Mouse (Mus musculus): ENCODE measurements around the gene Dlgap4.

Dlgap4 gene

DNA sequence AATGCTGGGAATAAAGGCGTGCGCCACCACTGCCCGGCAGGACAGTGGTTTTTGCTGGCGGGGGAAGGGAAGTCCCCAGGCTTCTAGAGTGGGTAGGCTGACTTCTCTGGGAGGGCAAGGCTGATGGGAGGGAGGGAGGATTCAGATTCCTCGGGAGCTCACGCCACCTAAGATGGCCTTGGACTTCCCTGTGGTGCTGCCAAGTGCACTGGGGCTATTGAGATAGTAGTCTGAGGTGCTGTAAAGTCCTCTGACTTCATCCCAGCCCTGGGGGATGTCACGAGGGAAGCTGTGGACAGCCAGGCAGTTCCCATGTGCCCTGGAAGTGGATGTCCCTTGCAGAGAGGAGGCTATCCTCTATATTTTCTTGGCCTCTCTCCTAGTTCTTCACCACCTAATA lies 124.5 kb downstream of the Dlgap4 start:
- no peak for DNase-seq (ENCODE audit: low read depth, low spot score)

DNA sequence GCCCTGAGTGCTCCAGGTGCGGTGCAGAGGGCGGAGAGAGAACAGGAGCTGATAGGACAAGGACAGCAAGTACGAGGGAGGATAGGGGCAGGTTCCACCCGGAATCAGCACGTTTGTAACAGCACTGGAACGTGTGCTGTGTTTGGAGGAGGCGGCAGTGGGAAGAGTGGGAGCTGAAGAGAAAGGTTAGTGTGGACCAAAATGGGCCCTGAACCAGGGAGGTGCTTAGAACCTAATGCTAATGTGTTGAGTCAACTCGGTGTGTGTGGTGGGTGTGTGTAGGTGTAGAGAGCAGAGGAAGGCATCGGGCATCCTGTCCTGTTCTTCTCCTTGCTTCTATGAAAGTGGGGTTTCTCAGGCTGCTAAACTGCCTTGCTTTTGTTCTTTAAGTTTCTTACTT lies 127.8 kb downstream of the Dlgap4 start:
- no peak for DNase-seq (ENCODE audit: low read depth, low spot score)

DNA sequence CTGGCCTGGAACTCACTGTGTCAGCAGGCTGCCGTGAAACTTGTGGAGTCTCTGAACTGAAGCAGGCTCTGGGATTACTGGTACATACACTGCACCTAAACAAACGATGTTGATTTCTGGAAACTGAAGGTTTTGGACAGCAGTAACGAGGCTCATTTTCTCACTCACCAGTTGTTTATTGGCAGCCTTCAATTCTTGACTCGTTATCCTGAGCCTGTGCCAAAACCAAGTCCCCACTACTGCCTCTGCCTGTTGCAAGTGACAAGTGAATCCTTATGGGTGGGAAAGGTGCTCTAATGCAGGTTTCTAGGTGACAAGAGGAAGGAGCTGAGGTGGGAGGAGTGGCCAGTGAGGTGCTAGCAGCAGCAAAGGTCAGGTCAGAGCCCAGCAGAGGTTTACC lies 128.5 kb downstream of the Dlgap4 start:
- DNase-seq (ENCODE audit: low read depth, low spot score) = no peak

DNA sequence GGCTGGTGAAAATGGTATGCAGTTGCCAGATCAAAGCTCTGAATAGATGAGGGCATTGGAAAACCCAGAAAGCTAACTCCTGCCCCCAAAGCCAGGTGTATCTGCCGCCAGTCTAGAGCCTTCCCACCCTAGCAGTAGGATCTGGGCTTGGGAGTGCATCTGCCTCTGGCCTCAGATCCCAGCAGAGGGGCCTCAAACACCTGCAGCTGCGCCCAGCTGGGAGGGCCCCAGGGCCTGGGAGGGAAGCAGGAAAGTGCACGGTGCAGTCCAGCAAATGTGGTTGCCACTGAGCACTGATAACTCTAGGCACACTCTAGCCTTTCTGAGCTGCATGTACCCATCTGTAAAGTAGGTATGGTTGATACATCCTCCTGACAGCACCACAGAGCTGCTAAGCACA lies 129.7 kb downstream of the Dlgap4 start:
- no peak for DNase-seq (ENCODE audit: low read depth, low spot score)

DNA sequence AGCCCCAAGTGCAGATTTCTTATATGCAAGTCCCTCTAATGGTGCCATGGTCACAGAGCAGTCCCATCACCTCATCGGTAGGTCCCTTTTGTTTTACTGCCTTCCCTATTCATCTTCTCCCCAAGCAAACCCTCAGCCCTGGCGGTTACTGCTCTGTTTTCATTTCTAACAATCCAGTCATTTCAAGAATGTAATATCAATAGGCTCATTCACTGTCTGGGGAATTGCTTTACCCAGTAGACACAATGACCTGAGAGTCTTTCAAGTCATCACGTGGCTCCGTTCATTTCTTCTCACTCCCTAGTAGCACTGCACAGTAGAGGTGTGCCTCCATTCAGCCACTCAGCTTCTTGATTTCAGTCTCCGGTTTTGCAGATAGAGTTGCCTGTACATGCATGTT lies 130.9 kb downstream of the Dlgap4 start:
- DNase-seq (ENCODE audit: low read depth, low spot score) = no peak

DNA sequence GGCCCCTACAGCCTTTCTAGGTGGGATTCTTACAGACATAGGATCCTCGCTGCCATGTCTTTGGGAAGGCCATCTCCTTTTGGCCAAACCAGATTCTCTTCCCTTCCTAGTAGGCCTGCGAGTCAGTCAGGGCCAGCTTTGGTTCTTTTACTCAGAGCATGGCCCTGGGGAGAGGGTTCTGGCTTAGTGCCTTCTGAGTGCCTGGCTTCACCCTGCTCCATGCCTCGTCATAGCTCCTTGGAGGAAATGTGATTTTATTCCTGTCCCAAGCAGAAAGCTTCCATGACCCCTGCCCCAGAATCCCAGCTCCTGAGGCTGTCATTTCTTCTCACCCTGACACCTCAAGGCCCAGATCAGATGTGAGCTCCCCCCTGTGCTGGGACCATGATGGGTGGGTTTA lies 133.8 kb downstream of the Dlgap4 start:
- DNase-seq (ENCODE audit: low read depth, low spot score) = no peak

DNA sequence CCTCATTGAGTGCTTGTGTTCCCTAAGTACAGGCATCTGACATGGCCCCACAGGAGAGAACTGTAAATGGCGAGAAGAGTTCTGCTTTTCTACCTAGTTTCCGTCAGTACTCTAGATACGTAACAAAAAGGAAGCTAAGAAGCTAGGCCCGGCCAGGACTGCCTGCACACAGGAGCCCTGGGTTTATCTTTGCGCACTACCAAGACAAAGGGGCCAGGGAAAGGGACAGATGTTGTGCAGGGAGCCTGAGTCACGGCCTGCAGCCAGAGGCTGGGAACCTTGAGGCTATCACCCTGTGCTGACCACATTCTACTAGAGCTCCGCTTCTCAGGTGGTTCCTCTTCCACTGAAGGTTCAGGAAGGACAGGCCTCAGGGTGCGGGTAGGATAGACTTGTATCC lies 136.2 kb downstream of the Dlgap4 start:
- DNase-seq (ENCODE audit: low read depth, low spot score) = no peak

DNA sequence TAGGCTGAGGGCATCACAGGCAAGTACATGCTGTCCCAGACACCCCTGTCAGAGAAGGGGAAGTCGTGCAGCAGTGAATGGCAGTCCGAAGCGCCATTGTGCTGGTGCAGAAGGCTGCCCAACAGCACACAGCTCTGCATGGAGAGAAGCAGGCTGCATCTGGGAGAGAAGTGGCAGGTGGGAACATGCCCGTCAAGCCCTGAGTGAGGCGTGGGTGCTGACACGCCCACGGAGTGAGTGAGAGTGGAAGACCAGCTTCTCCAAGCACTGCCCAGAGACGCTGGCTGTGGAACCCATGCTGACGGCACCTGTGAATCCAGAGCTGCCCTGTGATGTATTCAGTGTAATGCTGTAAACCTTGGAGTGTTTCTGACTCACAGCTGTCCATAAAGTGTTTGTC lies 143.4 kb downstream of the Dlgap4 start:
- DNase-seq (ENCODE audit: low read depth, low spot score) = no peak

DNA sequence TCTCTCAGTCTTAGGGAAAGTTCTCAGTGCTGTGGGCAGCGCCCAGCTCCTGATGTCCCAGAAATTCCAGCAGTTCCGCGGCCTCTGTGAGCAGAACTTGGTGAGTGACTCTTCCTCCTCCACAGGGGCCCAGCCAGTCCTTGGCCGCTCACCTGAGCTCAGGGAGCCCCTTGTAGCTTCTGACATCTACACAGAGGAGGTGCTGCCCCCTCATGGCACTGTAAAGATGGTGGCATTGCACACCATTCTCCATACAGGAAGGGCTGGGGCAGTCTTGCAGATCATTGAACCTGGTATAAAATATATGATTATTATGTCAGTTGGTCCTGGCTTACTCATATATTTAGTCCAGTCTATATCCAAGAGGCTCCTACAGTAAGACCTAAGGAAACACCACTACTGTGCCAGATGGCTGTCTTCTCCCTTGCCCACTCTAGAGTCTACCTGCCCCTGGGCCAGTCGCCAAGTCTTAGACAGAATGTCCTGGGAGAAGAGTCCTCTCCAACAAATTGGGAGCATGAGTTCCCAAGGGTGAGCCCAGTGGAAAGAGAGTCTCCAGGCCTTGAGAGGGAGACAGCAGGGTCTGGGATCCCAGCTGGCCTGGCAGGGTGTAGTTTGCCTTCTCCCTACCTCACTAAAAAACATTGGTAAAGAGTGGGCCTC lies 147.5 kb downstream of the Dlgap4 start:
- no peak for DNase-seq (ENCODE audit: low read depth, low spot score)

DNA sequence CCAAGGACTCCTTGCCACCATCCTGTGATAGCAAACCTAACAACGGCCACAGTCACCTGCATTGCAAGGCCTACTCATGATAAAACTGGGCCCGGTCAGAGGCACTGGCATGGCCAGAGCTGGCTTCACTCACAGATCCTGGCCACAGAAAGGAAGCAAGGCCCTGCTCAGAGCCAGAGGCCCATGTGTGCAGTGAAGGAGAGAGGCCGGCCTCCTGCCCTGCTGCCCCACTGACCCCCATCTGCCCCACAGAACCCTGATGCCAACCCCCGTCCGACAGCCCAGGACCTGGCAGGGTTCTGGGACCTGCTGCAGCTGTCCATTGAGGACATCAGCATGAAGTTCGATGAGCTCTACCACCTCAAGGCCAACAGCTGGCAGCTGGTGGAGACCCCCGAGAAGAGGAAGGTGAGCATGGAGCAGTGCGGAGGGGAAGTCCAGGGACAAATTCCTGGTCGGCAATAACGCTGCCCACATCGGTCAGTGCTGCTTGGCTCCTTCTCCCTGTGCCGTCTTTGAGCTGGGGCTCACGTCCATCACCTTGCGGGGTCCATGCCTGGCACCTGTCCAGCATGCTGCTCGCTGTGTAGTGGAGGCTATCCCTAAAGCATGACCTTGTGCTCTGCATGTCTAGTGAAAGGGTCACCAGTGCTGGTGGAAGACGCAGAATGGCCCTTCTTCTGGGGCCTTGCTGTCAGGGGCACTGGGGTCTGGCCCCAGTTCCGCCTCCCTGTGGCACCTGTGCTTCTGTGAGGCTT lies 148.2 kb downstream of the Dlgap4 start:
- DNase-seq (ENCODE audit: low read depth, low spot score) = no peak

DNA sequence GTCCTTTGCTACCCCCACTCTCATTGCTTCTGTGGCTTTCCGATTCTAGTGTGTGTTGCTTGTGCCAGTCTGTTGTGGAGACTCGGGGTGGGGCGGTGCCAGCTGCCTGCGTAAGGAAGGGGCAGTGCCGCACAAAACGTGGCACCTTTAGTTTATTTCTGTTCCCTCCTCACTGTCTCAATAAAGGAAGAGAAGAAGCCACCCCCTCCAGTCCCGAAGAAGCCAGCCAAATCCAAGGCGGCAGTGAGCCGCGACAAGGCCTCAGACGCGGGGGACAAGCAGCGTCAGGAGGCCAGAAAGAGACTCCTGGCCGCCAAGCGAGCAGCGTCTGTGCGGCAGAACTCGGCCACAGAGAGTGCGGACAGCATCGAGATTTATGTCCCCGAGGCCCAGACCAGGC lies 149.0 kb downstream of the Dlgap4 start:
- no peak for DNase-seq (ENCODE audit: low read depth, low spot score)

DNA sequence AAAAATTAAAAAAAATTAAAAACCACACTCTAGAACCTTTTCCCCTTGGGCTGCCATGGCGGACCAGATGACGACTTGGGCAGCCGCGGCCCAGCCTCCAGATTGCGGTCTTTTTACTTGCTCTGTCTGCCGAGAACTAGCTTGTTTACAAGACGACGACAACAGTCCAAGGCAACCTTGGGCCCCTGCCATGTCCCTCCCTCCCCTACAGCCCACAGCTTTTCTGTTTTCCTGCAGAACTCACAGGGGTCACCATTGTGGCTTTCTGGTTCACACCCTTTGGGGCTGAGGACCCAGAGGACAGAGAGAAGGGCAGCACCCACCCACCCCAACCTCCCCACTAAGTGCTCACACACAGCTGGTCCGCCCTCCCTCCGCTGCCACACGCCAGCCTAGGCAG lies 149.6 kb downstream of the Dlgap4 start:
- no peak for DNase-seq (ENCODE audit: low read depth, low spot score)

DNA sequence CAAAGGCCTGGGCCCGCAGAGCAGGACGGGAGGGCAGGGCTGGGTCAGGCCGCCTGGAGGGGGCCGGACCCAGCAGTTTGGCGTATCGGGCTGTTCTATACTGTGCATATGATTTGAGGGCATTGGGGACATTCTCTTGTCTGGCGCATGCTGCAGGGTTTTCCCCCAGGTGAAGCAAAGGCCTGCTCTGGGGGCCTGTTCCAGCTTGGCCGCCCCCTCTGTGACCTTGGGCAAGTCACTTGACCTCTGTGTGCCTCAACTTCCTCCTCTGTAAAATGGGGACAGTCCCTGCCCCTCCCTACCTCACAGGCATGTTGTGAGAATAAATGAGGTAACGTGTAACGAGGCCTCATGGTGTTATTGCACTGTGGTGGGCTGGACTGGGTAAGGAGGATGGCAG lies 150.5 kb downstream of the Dlgap4 start:
- DNase-seq (ENCODE audit: low read depth, low spot score) = no peak

DNA sequence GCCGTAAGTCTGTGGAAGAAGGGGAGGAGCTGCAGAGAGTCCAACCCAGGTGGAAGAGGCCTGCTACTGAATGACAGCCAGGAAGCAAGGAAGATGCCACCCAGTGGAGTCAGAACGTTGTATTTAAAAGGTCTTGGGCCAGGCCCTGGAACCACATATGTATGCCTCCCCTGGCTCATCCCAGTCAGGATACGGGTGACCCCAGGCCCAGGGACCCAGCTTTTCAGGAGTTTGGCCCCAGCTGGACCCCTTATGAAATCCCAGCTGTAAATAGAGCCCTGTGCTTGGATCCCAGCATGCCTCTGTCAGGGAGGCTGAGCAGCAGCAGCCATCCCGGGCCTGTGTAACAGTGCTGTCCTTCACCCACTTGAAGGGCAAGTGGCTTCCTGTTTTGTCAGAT lies 151.2 kb downstream of the Dlgap4 start:
- DNase-seq (ENCODE audit: low read depth, low spot score) = no peak

DNA sequence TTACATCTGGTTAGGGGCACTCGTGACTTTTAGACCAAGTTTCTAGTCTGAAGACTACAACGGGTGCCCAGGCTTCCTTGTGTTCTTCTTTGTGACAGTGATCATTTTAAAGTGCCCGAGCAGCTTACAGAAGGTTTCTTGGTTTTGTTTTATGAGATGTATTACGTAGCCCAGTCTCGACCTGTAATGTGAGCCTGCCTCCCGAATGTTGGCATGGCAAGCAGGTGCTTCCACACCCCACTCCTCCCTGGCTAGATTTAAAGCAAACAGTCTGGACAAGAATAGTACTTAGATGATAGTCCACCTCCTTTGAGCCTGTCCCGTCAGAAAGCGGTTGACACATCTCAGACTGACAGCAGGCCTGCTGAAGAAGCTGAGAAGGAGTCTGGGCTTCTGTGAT lies 152.1 kb downstream of the Dlgap4 start:
- no peak for DNase-seq (ENCODE audit: low read depth, low spot score)

DNA sequence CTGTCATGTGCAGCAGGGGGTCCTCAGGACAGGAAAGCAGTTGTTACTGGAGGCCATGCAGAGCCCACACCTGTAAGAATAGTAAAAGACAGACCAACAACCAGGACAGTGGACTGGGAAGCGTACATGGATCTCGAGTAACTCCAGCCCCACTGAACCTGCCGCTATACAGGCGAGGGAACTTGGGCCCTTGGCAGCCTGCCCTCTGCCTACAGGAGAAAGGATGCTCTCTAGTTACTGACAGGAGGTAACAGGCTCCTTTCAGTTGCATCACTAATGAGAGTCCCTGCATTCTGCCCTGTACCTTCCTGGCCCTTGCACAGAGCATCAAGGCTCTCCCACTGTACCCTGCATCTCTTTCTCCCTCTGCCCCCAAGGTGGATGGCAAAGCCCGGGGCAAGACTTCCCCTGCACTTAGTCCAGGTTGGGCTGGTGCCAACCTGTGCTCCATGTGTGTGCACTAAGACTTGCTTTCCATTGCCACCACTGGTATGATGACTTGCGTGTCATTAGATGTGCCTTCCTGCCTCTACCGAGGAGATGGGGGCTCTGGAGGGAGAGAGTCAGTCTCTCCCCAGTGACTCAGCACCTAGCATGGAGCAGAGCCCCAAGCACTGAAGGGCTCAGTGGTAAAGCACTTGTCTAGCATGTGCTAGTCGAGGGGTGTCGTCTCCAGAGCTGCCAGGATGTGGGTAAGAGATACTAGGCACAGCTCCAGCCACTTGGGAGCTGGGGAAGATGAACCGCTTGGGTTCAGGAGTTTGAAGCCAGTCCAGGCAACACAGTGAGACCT lies 152.9 kb downstream of the Dlgap4 start:
- DNase-seq (ENCODE audit: low read depth, low spot score) = no peak

DNA sequence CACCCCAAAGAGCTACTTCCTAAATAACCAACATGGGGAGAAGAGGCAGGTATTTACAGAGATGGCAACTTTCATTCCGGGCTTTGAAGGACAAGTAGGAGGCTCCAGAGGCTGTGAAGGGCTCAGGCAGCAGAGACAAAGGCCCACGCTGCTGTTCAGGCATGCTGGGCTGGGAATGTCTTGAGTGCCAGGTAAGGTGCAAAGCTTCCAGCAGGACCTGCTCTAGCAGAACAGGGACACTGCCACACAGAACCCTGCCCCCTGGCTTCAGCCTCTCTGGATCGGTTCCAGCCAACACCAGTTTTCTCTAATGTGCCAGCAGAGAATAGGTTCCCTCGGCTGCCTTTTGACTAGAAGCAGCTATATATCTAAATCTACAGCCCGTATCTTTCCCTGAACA lies 153.6 kb downstream of the Dlgap4 start:
- DNase-seq (ENCODE audit: low read depth, low spot score) = no peak

DNA sequence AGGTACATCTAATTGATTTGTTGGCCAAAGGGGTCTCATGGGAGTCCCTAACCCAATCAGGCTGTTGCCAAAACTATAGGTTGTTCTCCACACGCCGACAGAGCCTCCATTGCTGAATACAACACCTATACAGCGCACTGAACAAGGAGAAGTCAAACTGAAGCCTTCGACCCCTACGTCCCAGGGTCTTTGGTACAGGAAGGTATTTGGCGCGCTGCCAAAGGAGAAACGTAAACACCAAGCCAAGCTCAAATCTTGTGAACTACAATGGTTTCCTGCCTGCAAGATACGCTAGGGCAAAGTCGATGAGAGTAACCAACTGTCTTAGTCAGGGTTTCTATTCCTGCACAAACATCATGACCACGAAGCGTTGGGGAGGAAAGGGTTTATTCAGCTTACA lies 155.8 kb downstream of the Dlgap4 start:
- DNase-seq (ENCODE audit: low read depth, low spot score) = no peak

DNA sequence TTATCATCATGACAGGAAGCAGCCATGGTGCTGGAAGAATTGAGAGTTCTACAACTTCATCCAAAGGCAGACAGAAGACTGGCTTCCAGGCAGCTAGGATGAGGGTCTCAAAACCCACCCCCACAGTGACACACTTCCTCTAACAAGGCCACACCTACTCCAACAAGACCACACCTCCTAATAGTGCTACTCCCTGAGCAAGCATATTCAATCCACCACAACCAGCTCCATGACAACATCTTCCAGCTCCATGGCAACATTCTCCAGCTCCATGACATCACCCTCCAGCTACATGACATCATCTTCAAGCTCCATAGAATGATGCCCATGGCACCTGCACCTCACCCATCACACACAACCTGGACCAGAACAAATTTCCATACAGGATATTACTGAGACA lies 160.0 kb downstream of the Dlgap4 start:
- no peak for DNase-seq (ENCODE audit: low read depth, low spot score)

DNA sequence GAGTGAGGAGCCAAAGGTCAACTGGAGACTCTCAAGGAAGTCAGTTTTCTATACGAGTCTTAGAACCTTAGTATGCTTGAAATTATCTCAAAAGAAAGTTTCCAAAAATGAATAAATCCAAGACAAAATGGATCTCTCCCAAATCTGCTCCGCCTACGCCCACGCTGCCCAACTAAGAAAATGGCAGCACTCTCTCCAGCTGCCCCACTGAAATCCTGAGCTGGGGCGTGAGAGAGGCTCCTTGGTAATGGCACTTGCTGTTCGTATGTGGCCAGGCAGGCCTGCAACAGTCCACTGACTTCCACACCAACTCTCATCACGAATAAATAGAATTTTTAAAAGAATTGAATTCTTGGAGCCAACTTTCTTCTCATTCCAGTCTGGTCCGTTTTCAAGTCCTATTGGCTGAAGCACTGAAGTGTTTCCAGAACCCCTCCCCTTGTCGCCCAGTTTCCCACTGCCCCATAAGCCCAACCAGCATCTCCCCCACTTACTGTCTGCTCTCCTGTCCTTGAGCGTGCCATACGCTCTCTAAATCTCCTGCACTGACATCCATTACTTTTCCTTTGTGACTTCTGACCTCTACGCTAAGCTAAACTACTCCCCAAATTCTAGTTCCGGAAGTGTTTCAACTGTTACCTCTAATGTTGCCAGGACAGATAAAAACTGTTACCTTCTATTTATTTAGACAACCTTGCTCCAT lies 160.7 kb downstream of the Dlgap4 start:
- no peak for DNase-seq (ENCODE audit: low read depth, low spot score)

DNA sequence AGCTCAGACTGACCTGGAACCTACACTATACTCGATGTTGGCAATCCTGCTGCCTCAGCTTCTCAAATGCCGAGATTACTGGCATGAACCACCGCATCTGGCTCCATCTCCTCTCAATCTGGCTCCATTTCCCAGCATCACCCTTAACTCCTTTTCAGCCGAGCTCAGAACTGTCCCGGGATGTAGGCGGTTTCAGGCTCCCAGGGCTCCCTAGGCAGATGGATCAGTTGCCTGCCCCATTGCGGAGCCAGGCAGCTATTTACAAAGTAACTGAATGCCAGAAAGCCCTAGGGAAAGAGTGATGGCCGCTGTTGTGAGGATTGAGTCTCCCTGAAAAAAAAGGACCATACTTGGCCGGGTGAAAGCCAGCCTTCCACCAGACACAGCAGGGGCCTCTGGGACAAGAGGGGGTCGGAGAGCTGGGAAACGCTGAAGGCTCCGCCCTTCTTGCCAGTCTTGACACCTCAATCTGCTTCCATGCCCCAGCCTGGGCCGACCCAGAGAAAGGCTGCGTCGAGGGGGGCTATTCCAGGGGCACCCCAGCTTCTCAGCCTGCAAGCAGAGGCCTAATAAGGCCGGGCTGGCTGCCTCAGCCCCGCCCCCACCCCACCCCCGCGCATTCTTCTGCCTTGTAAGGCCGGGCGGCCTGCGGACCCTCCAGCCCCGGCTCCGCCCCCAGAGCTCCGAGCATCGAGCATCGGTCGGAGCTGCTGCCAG lies 161.4 kb downstream of the Dlgap4 start, which contains the start of gene Myl9:
Myl9 (plus strand) TSS at position 683 of the 717 bp plus-strand sequence.
- no peak for DNase-seq (ENCODE audit: low read depth, low spot score)

Measured in c-Kit-negative CD71-positive TER-119-positive erythroid progenitor cells, embryonic 14.5 days (primary cell).